Mouse (Mus musculus): ENCODE data around the gene H3f3a.
"Not testable (repeated sequence)": the region's sequence is repeated elsewhere in the genome, so short reads cannot be mapped to it uniquely, and the experiment has no call there.

The H3f3a gene

GRCm38 (mm10) chr1:180813885-180814740 is at the start of gene H3f3a:
H3f3a (minus strand) TSS chr1:180813943.
- DNase-seq (ENCODE audit: low read depth) = peak; percentile 79

- DNase-seq (ENCODE audit: low read depth) = no peak
These were observed 46.3 kb upstream of the H3f3a start for GRCm38 (mm10) chr1:180860030-180860429.

GRCm38 (mm10) chr1:180858763-180859162 is 45.0 kb upstream of the H3f3a start:
- no peak for DNase-seq (ENCODE audit: low read depth)

- peak; percentile 100 for DNase-seq (ENCODE audit: low read depth)
These were observed 36.9 kb upstream of the H3f3a start, which contains the start of gene Sde2 for GRCm38 (mm10) chr1:180850316-180851270. Sde2 (plus strand) TSS chr1:180851127.

- no peak for DNase-seq (ENCODE audit: low read depth)
These were observed 36.1 kb upstream of the H3f3a start for GRCm38 (mm10) chr1:180849701-180850301.

GRCm38 (mm10) chr1:180848511-180849241 is 34.9 kb upstream of the H3f3a start:
- DNase-seq (ENCODE audit: low read depth) = peak; percentile 81

GRCm38 (mm10) chr1:180848114-180848510 is 34.4 kb upstream of the H3f3a start:
- peak; percentile 84 for DNase-seq (ENCODE audit: low read depth)

GRCm38 (mm10) chr1:180841561-180842300 is 28.0 kb upstream of the H3f3a start:
- no peak for DNase-seq (ENCODE audit: low read depth)

- DNase-seq (ENCODE audit: low read depth) = no peak
These were observed 25.6 kb upstream of the H3f3a start for GRCm38 (mm10) chr1:180839201-180839910.

- DNase-seq (ENCODE audit: low read depth) = no peak
These were observed 24.3 kb upstream of the H3f3a start for GRCm38 (mm10) chr1:180838014-180838413.

- no peak for DNase-seq (ENCODE audit: low read depth)
These were observed 23.4 kb upstream of the H3f3a start for GRCm38 (mm10) chr1:180837186-180837585.

- DNase-seq (ENCODE audit: low read depth) = not testable (repeated sequence)
These were observed 22.7 kb upstream of the H3f3a start for GRCm38 (mm10) chr1:180836467-180836866.

- DNase-seq (ENCODE audit: low read depth) = no peak
These were observed 21.7 kb upstream of the H3f3a start for GRCm38 (mm10) chr1:180835273-180836015.

- no peak for DNase-seq (ENCODE audit: low read depth)
These were observed 17.0 kb upstream of the H3f3a start for GRCm38 (mm10) chr1:180830588-180831346.

- DNase-seq (ENCODE audit: low read depth) = no peak
These were observed 16.4 kb upstream of the H3f3a start for GRCm38 (mm10) chr1:180830175-180830574.

GRCm38 (mm10) chr1:180829775-180830174 is 16.0 kb upstream of the H3f3a start:
- DNase-seq (ENCODE audit: low read depth) = peak; percentile 77

- no peak for DNase-seq (ENCODE audit: low read depth)
These were observed 12.9 kb upstream of the H3f3a start for GRCm38 (mm10) chr1:180826634-180827033.

- no peak for DNase-seq (ENCODE audit: low read depth)
These were observed 11.0 kb upstream of the H3f3a start for GRCm38 (mm10) chr1:180824721-180825120.

- no peak for DNase-seq (ENCODE audit: low read depth)
These were observed 10.0 kb upstream of the H3f3a start for GRCm38 (mm10) chr1:180823716-180824115.

Measured in naive thymus-derived CD4-positive, alpha-beta T cell, adult 2 months (primary cell).